Mouse (Mus musculus): ENCODE measurements around the gene Dpp3. TPM values are rescaled to one million over a fixed set of nuclear protein-coding genes. Genes with fewer than 3 reads are reported as not detected.
A peak's percentile ranks its signal among the peaks of the same experiment; 100 is the strongest.

Gene Dpp3
- polyA plus RNA-seq, 1 experiment = 132 TPM

DNA sequence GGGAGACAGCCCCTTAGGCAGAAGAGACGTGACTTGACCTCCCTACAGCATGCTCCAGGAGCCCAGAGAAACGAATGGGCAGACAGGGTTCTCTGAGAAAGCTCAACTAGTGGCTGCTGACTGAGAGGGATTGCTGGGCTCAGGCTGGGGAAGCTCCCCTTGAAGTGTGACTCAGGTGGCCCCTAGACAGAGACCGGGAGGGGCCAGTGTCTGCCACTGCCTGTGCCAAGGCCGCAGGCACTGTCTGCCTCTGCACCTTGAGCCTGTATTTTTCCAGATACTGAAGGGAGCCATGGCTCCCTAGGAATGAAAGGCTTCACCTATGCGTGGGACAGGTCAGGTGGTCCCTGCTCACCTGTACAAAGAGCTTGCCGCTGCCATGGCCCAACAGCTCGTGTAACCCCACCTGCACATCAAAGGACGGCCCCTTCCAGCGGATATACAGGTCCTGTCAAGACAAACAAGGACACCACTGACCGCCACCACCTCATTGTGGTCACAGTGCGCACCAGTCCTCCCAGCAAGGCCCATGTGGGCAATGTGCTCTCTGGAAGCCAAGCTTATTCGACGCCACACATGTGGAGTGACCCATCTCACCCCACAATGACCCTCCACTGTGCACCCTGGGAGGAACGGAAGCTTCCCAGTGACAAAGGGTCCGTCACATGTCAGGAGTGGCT is 12.0 kb downstream of the Dpp3 start:
- 94% methylated on average over 15 of the region's 15 CpGs for WGBS
- Histone ChIP-seq H3K27me3 (ENCODE audit: control insufficient read depth, insufficient read depth, low read length) (no peaks in the 10 kb centered on the region), H3K4me1 (ENCODE audit: control insufficient read depth, insufficient read depth, insufficient read length, low read length) (no peaks in the 10 kb centered on the region), H3K4me3 (ENCODE audit: low read depth, low read length) (no peak overlapping the region), H3K27ac (ENCODE audit: insufficient read depth, low read depth, low read length) (no peak overlapping the region), H3K36me3 (ENCODE audit: control insufficient read depth, insufficient read depth, low read length) (peaks cover 86% of the 10 kb centered on the region)
- TF ChIP-seq POLR2A (IDR thresholded peaks at IDR 0.05; ENCODE audit: low read depth, low read length) = no peak
- no peak for TF ChIP-seq CTCF (IDR thresholded peaks at IDR 0.05; ENCODE audit: extremely low read depth, insufficient read length, insufficient replicate concordance, low read depth, low read length)

DNA sequence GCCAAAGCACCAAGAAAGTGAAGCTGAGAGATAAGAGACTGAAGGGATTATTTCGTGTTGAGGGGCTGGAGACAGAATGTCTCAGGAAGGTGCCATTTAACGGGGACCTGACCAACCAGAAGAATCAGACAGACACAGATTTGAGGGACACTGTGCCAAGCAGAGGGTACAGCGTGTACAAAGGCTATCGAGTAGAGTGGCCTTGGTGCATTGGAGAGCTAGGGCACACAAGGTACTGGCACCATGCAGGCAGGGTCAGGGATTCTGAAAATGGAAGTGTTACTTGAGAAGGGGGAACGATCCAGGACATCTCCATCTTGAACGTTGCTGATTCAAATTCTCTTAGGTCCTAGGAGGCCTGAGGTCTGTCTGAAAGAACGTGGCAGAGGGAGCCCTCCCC is 18.7 kb downstream of the Dpp3 start:
- Histone ChIP-seq H3K4me3 (ENCODE audit: low read depth, low read length) (no peak overlapping the region), H3K27ac (ENCODE audit: insufficient read depth, low read depth, low read length) (no peak overlapping the region), H3K36me3 (ENCODE audit: control insufficient read depth, insufficient read depth, low read length) (peaks cover 52% of the 10 kb centered on the region), H3K27me3 (ENCODE audit: control insufficient read depth, insufficient read depth, low read length) (no peaks in the 10 kb centered on the region), H3K4me1 (ENCODE audit: control insufficient read depth, insufficient read depth, insufficient read length, low read length) (no peaks in the 10 kb centered on the region)
- WGBS = 95% methylated on average over 7 of the region's 7 CpGs
- TF ChIP-seq POLR2A (IDR thresholded peaks at IDR 0.05; ENCODE audit: low read depth, low read length) (no peak), CTCF (IDR thresholded peaks at IDR 0.05; ENCODE audit: extremely low read depth, insufficient read length, insufficient replicate concordance, low read depth, low read length) (no peak)

DNA sequence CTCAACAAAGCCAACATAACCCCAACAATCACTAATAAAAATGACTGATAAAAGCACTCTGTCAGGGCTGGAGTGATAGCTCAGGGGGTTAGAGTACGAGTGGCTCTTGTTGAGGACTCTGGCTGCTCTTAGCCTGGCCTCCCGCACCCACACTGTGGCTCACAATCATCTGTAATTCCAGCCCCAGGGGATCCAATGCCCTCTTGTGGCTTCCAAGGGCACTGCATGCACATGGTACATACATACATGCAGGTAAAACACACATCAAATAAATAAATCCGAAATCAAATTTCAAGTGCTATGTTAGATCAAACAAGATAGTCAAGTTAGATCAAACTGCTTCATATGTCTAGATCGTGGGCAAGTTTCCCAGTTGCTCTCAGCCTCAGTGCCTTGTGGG is 20.0 kb downstream of the Dpp3 start:
- no peaks in the 10 kb centered on the region for H3K4me1 ChIP-seq (ENCODE audit: control insufficient read depth, insufficient read depth, insufficient read length, low read length)
- WGBS = 89% methylated on average over 4 of the region's 4 CpGs
- H3K27ac ChIP-seq (ENCODE audit: insufficient read depth, low read depth, low read length) = no peak overlapping the region
- H3K36me3 ChIP-seq (ENCODE audit: control insufficient read depth, insufficient read depth, low read length) = peaks cover 41% of the 10 kb centered on the region
- no peaks in the 10 kb centered on the region for H3K27me3 ChIP-seq (ENCODE audit: control insufficient read depth, insufficient read depth, low read length)
- peak; percentile 57; the same call in 1 of the 2 replicates for TF ChIP-seq CTCF (IDR thresholded peaks at IDR 0.05; ENCODE audit: extremely low read depth, insufficient read length, insufficient replicate concordance, low read depth, low read length)
- no peak for TF ChIP-seq POLR2A (IDR thresholded peaks at IDR 0.05; ENCODE audit: low read depth, low read length)
- H3K4me3 ChIP-seq (ENCODE audit: low read depth, low read length) = no peak overlapping the region

DNA sequence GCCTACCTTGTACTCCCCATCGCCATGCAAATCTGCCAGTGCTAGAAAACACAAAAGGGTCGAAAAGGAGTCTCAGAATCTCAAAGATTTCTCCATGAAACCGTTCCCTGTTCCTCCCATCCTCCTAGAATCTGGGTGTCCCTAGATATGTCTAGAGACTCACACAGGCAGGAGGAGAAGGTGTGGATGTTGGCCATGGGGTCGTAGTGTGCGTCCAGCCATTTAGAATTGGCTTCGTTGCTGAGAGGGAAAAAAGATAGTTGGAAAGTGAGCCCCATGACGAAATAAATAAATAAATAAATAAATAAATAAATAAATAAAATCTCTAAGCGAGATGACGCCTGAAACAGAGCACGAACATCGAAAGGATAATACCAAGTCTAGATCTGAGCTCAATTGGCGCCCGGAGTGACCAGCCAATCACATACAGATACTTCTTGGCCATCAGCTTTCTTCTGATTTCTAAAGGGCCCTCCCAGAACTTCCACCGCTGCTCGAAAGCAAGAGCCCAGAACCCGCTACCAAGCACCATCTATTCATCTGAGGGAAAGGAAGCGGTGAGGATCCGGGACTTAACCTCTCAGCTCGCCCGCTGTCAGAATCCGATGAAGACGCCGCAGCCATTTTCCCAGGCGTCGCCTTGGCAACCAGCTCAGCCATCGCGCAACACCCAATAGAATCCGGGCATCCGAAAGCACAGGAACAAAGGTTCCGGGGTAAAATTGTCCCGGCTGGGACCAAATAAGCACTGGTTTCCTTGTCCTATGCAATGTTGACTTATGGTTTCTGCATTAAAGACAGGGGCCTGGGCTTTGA is 21.9 kb downstream of the Dpp3 start, which contains the start of gene Bbs1:
Gene Bbs1 (minus strand): TSS at position 650 of the 816 bp plus-strand sequence.
- WGBS = 9% methylated on average over 31 of the region's 31 CpGs
- TF ChIP-seq POLR2A (IDR thresholded peaks at IDR 0.05; ENCODE audit: low read depth, low read length) = no peak
- TF ChIP-seq CTCF (IDR thresholded peaks at IDR 0.05; ENCODE audit: extremely low read depth, insufficient read length, insufficient replicate concordance, low read depth, low read length) = no peak; the same call in 1 of the 2 replicates
- H3K4me1 ChIP-seq (ENCODE audit: control insufficient read depth, insufficient read depth, insufficient read length, low read length) = no peaks in the 10 kb centered on the region
- H3K36me3 ChIP-seq (ENCODE audit: control insufficient read depth, insufficient read depth, low read length) = peaks cover 29% of the 10 kb centered on the region
- H3K4me3 ChIP-seq (ENCODE audit: low read depth, low read length) = peak within 1 kb of the TSS; percentile 72
- H3K27ac ChIP-seq (ENCODE audit: insufficient read depth, low read depth, low read length) = no peak within 1 kb of the TSS
- no peaks in the 10 kb centered on the region for H3K27me3 ChIP-seq (ENCODE audit: control insufficient read depth, insufficient read depth, low read length)

DNA sequence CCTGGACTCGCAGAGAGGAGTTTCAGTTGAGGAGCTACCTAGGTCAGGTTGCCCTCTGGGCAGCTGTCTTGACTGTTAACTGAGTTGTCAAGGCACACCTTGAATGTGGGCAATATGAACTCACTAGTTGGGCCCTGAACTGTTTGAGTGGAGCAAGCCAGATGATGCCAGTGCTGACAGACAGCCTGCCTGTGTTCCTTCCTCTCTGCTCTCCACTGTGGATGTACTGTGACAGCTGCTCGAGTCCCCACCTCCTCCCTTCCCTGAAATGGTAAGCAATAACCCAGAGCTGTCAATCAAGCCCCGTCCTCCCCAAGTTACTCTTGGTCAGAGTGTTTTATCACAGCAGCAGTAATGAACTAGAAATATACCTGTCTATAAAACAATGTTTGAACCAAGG is 28.2 kb downstream of the Dpp3 start:
- Histone ChIP-seq H3K27me3 (ENCODE audit: control insufficient read depth, insufficient read depth, low read length) (no peaks in the 10 kb centered on the region), H3K36me3 (ENCODE audit: control insufficient read depth, insufficient read depth, low read length) (no peaks in the 10 kb centered on the region), H3K27ac (ENCODE audit: insufficient read depth, low read depth, low read length) (no peak overlapping the region), H3K4me1 (ENCODE audit: control insufficient read depth, insufficient read depth, insufficient read length, low read length) (no peaks in the 10 kb centered on the region), H3K4me3 (ENCODE audit: low read depth, low read length) (no peak overlapping the region)
- no peak for TF ChIP-seq POLR2A (IDR thresholded peaks at IDR 0.05; ENCODE audit: low read depth, low read length)
- no peak for TF ChIP-seq CTCF (IDR thresholded peaks at IDR 0.05; ENCODE audit: extremely low read depth, insufficient read length, insufficient replicate concordance, low read depth, low read length)
- 70% methylated on average over 3 of the region's 3 CpGs for WGBS

DNA sequence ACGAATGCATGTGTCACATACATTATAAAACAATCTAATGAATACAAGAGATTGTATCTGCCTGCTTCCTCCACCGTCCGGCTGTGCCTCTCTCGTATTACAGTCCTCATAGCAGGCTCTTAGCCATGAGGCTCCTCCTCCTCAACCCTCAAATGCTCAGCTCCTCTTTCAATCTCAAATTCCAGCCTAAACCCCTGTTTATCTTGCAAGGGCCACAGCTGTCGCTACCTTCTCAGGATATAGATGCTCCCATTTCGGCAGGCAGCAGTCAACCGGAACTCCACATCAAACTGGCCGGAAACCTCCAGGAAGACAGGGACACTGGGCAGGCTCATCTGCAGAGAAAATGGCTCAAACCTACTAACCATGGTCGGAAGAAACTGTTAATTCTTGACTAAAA is 29.1 kb downstream of the Dpp3 start:
- H3K4me1 ChIP-seq (ENCODE audit: control insufficient read depth, insufficient read depth, insufficient read length, low read length) = no peaks in the 10 kb centered on the region
- H3K27me3 ChIP-seq (ENCODE audit: control insufficient read depth, insufficient read depth, low read length) = no peaks in the 10 kb centered on the region
- H3K27ac ChIP-seq (ENCODE audit: insufficient read depth, low read depth, low read length) = no peak overlapping the region
- 75% methylated on average over 9 of the region's 9 CpGs for WGBS
- H3K4me3 ChIP-seq (ENCODE audit: low read depth, low read length) = no peak overlapping the region
- H3K36me3 ChIP-seq (ENCODE audit: control insufficient read depth, insufficient read depth, low read length) = no peaks in the 10 kb centered on the region
- TF ChIP-seq CTCF (IDR thresholded peaks at IDR 0.05; ENCODE audit: extremely low read depth, insufficient read length, insufficient replicate concordance, low read depth, low read length) = no peak
- no peak for TF ChIP-seq POLR2A (IDR thresholded peaks at IDR 0.05; ENCODE audit: low read depth, low read length)

Measured in small intestine, adult 2 months (tissue).